Mouse (Mus musculus) limb, embryonic 12.5 days (tissue): ENCODE data around the gene Peli2. TPM values are rescaled to one million over a fixed set of nuclear protein-coding genes. Genes with fewer than 3 reads are reported as not detected.

Experiments
- ATAC-seq: fragments of 200-750 bp; cut with Nextera tagmentation; 2 replicates; pipeline ENCODE4 v1.8.0; 2017; ENCODE audit warnings: low read depth, moderate TSS enrichment; ENCODE audit not compliant: insufficient number of reproducible peaks, insufficient read depth, low FRiP score, low TSS enrichment
- H3K27ac ChIP-seq: fragments of 300-500 bp; sonication (generic); 2 replicates; pipeline ENCODE4 v1.5.1; 2016; ENCODE audit warnings: mild to moderate bottlenecking, moderate library complexity
- H3K27me3 ChIP-seq: fragments of 300-500 bp; sonication (generic); 2 replicates; pipeline ENCODE4 v1.6.1; 2016; ENCODE audit warnings: mild to moderate bottlenecking, moderate library complexity
- H3K36me3 ChIP-seq: fragments of 300-500 bp; sonication (generic); 2 replicates; pipeline ENCODE4 v1.6.1; 2016; ENCODE audit warnings: mild to moderate bottlenecking, moderate library complexity
- H3K4me1 ChIP-seq: fragments of 300-500 bp; sonication (generic); replicated peaks from 2 replicates; pipeline ENCODE4 v1.6.1; 2016
- H3K4me2 ChIP-seq: fragments of 300-500 bp; sonication (generic); 2 replicates; pipeline ENCODE4 v1.6.1; 2016; ENCODE audit warnings: mild to moderate bottlenecking, moderate library complexity
- H3K4me3 ChIP-seq: fragments of 300-500 bp; sonication (generic); replicated peaks from 2 replicates; pipeline ENCODE4 v1.5.1; 2016; ENCODE audit warnings: mild to moderate bottlenecking
- H3K9ac ChIP-seq: fragments of 300-500 bp; sonication (generic); replicated peaks from 2 replicates; pipeline ENCODE4 v1.6.1; 2016; ENCODE audit warnings: mild to moderate bottlenecking, moderate library complexity
- H3K9me3 ChIP-seq: fragments of 300-500 bp; sonication (generic); 2 replicates; pipeline ENCODE4 v1.6.1; 2016; ENCODE audit warnings: mild to moderate bottlenecking, moderate library complexity
- WGBS: fragments of 180-500 bp; shearing (Covaris S2); methylation state at CpG from one replicate; pipeline ENCODE4 v1.1.7; 2016; 5-methylcytosine and 5-hydroxymethylcytosine counted together
- polyA plus RNA-seq: library from polyadenylated mRNA; unstranded; fragments of >200 nt; fragmentation: Nextera tagmentation; extraction: Ambion mirVana; gene quantifications from 2 replicates; pipeline ENCODE4 v1.2.1, GENCODE M21; 2016

The Peli2 gene
- polyA plus RNA-seq, 1 experiment from 2014 or later, result 12.3 TPM

- H3K4me2 ChIP-seq, result no peak overlapping the region
- H3K27me3 ChIP-seq, result no peaks in the 10 kb centered on the region
- H3K9me3 ChIP-seq, result no peaks in the 10 kb centered on the region
- H3K4me3 ChIP-seq, result no peak overlapping the region
- peaks cover 26% of the 10 kb centered on the region for H3K4me1 ChIP-seq
- no peak overlapping the region for H3K27ac ChIP-seq
- ATAC-seq, result no peak
- H3K9ac ChIP-seq, result no peak overlapping the region
- 86% methylated on average over 5 of the region's 5 CpGs for WGBS
- no peaks in the 10 kb centered on the region for H3K36me3 ChIP-seq
Observed at GRCm38 (mm10) chr14:48153865-48154511, 33.4 kb downstream of the Peli2 start.

GRCm38 (mm10) chr14:48154641-48155040 is 34.0 kb downstream of the Peli2 start:
- 64% methylated on average over 8 of the region's 8 CpGs for WGBS
- no peak overlapping the region for H3K4me2 ChIP-seq

GRCm38 (mm10) chr14:48155153-48155552 is 34.5 kb downstream of the Peli2 start:
- Histone ChIP-seq H3K4me1 (peaks cover 26% of the 10 kb centered on the region), H3K4me2 (no peak overlapping the region; the same call in 1 of the 2 replicates), H3K4me3 (no peak overlapping the region), H3K27me3 (no peaks in the 10 kb centered on the region), H3K9me3 (no peaks in the 10 kb centered on the region), H3K27ac (no peak overlapping the region), H3K36me3 (peaks cover 3% of the 10 kb centered on the region; the same call in 1 of the 2 replicates), H3K9ac (0 out of 2 replicates have a peak overlapping the region, but pooled peaks have one; percentile 12)
- ATAC-seq, result no peak
- 60% methylated on average over 13 of the region's 13 CpGs for WGBS

More at GRCm38 (mm10) chr14:48154641-48155040, 34.0 kb downstream of the Peli2 start:
- Histone ChIP-seq H3K4me1 (peaks cover 26% of the 10 kb centered on the region), H3K9me3 (no peaks in the 10 kb centered on the region), H3K4me3 (no peak overlapping the region), H3K27ac (no peak overlapping the region), H3K9ac (no peak overlapping the region), H3K36me3 (no peaks in the 10 kb centered on the region), H3K27me3 (no peaks in the 10 kb centered on the region)
- no peak for ATAC-seq

DNA sequence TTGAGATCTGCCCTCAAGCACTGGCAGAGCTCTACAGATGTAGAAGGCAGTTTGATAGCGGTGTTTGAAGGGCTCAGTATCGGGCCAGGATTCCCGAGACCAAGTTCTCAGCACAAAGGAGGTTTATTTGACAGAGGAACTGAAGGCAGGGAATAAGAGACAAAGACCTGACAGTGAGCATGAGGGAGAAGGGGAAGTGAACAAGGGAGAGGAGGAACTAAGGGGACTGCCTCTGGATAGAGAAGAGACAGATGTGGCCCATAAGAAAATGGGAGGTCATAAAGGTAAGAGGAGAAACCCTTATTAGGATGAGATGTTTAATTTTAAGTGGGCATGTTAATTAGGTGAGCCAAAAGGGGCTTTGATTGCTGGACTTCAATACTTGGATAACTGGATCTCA is 36.5 kb downstream of the Peli2 start:
- 73% methylated on average over 3 of the region's 3 CpGs for WGBS
- Histone ChIP-seq H3K36me3 (peaks cover 4% of the 10 kb centered on the region; the same call in 1 of the 2 replicates), H3K4me2 (no peak overlapping the region), H3K9ac (no peak overlapping the region), H3K9me3 (no peaks in the 10 kb centered on the region), H3K27ac (no peak overlapping the region), H3K27me3 (no peaks in the 10 kb centered on the region), H3K4me3 (no peak overlapping the region), H3K4me1 (peaks cover 15% of the 10 kb centered on the region)
- ATAC-seq, result no peak

GRCm38 (mm10) chr14:48157835-48158234 is 37.2 kb downstream of the Peli2 start:
- Histone ChIP-seq H3K4me3 (no peak overlapping the region), H3K36me3 (peaks cover 4% of the 10 kb centered on the region; the same call in 1 of the 2 replicates), H3K9ac (no peak overlapping the region), H3K27me3 (no peaks in the 10 kb centered on the region), H3K4me1 (peaks cover 18% of the 10 kb centered on the region), H3K4me2 (no peak overlapping the region), H3K27ac (no peak overlapping the region), H3K9me3 (no peaks in the 10 kb centered on the region)
- ATAC-seq, result no peak
- 87% methylated on average over 8 of the region's 8 CpGs for WGBS

DNA sequence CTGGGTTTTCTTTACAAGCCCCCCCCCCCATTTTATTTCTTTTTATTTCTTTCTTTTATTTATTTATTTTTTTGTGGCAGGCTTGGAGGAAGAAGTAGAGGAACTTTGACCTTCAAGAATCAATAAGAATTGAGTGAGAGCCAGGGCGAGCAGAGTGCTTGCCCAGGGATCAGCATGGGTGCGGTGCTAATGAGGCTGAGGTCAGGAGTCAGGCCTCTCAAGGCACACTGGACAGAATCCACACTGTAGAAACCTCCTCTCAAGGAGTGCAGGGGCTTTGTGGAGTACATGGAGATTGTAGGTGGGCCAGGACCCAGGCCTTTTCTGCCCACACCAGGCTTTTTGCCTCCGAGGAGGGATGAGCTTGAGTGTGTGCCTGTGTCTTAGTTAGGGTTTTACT is 38.8 kb downstream of the Peli2 start:
- H3K36me3 ChIP-seq, result peaks cover 4% of the 10 kb centered on the region; the same call in 1 of the 2 replicates
- peaks cover 30% of the 10 kb centered on the region for H3K4me1 ChIP-seq
- no peak overlapping the region for H3K27ac ChIP-seq
- H3K27me3 ChIP-seq, result no peaks in the 10 kb centered on the region
- H3K9me3 ChIP-seq, result no peaks in the 10 kb centered on the region
- no peak overlapping the region for H3K9ac ChIP-seq
- no peak for ATAC-seq
- H3K4me2 ChIP-seq, result no peak overlapping the region
- no peak overlapping the region for H3K4me3 ChIP-seq
- 58% methylated on average over 3 of the region's 3 CpGs for WGBS

DNA sequence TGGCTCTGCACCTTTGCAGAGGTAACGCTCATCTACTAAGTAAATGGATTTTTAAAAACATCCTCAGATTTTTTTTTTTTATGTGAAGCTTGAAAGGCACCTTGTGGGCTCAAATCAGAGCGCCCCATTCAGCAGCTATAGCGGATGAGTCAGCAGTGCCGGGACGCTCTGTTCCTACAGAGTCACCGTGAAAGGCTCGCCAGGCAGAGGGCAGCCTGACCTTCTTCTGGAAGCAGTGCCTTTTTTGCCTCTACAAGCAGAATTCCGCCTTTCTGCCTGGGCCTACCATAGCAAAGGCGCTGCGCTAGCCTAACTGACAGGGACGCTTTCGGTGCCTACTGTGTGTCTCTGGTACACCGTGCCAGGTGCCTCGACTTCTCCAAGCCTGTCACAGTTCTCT is 41.8 kb downstream of the Peli2 start:
- no peak for ATAC-seq
- Histone ChIP-seq H3K4me1 (peaks cover 33% of the 10 kb centered on the region), H3K27me3 (no peaks in the 10 kb centered on the region), H3K4me2 (no peak overlapping the region), H3K36me3 (peaks cover 4% of the 10 kb centered on the region; the same call in 1 of the 2 replicates), H3K9ac (no peak overlapping the region), H3K9me3 (no peaks in the 10 kb centered on the region), H3K4me3 (no peak overlapping the region), H3K27ac (no peak overlapping the region)
- WGBS, result 91% methylated on average over 14 of the region's 14 CpGs

DNA sequence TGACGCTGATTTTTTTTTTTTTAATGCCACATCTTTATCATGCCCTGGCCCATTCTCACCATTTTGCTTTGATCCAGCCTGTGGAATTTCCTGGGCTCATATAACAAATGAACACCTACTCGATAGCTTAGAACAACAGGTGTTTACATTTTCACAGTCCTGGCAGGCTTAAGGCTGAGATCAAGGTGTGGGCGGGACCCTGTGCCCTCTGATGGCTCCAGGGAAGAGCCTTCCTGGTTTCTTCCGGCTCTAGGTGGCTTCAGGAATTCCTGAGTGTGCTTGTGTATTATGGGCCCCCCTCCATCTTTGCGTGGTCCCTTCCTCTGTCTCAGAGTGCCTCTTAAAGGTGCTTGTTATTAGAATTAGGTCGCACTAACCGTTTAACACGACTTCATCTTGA is 44.3 kb downstream of the Peli2 start:
- Histone ChIP-seq H3K9ac (no peak overlapping the region), H3K27ac (no peak overlapping the region), H3K4me1 (peaks cover 40% of the 10 kb centered on the region), H3K4me3 (no peak overlapping the region), H3K4me2 (no peak overlapping the region), H3K27me3 (no peaks in the 10 kb centered on the region), H3K36me3 (peaks cover 13% of the 10 kb centered on the region; the same call in 1 of the 2 replicates), H3K9me3 (no peaks in the 10 kb centered on the region)
- WGBS, result 33% methylated on average over 8 of the region's 8 CpGs
- no peak for ATAC-seq

DNA sequence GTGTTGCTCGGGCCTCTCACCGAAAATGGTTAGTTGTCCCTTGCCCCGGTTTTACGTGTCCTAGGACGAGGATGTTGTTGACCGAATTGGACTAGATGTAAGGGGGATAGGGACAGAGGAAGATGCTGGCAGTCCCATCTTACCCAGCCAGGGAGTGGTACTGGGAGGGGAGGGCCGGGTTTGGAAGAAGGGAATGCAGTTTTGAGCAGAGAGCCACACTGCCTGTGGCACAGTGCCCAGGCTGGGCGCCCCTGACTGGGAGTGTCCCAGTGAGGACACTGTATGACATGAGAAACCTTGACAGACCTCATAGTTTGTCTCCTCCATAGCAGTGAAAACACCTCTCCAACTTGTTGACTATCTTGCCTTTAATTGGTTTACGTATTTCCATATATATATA is 45.8 kb downstream of the Peli2 start:
- H3K9me3 ChIP-seq, result no peaks in the 10 kb centered on the region
- H3K4me3 ChIP-seq, result no peak overlapping the region
- no peak overlapping the region for H3K9ac ChIP-seq
- WGBS, result 92% methylated on average over 9 of the region's 9 CpGs
- H3K27me3 ChIP-seq, result no peaks in the 10 kb centered on the region
- no peak overlapping the region for H3K4me2 ChIP-seq
- H3K4me1 ChIP-seq, result peaks cover 44% of the 10 kb centered on the region
- no peak for ATAC-seq
- H3K36me3 ChIP-seq, result peaks cover 12% of the 10 kb centered on the region; the same call in 1 of the 2 replicates
- H3K27ac ChIP-seq, result no peak overlapping the region

GRCm38 (mm10) chr14:48167020-48167419 is 46.4 kb downstream of the Peli2 start:
- no peak overlapping the region for H3K4me2 ChIP-seq
- peaks cover 47% of the 10 kb centered on the region for H3K4me1 ChIP-seq
- H3K27ac ChIP-seq, result no peak overlapping the region
- no peak overlapping the region for H3K4me3 ChIP-seq
- H3K36me3 ChIP-seq, result peaks cover 12% of the 10 kb centered on the region; the same call in 1 of the 2 replicates
- H3K9me3 ChIP-seq, result no peaks in the 10 kb centered on the region
- no peak for ATAC-seq
- H3K27me3 ChIP-seq, result no peaks in the 10 kb centered on the region
- no peak overlapping the region for H3K9ac ChIP-seq
- 56% methylated on average over 3 of the region's 3 CpGs for WGBS

DNA sequence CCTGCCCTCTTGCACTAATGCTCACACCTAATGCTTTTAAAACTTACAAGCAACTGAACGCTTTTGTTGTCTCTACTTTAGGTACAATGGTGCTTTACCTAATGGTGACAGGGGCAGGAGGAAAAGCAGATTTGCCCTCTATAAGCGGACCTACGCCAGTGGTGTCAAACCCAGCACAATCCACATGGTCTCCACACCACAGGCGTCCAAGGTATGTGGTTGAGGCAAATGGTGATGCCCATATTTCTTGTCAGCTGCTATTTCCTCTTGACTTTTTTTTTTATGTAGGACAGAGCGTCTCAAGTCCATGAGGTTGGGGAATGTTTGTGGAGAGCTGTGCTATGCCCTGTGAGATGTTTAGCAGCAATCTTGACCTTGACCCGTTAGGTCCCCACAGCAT is 47.5 kb downstream of the Peli2 start:
- no peak overlapping the region for H3K4me2 ChIP-seq
- no peak overlapping the region for H3K4me3 ChIP-seq
- H3K9me3 ChIP-seq, result no peaks in the 10 kb centered on the region
- H3K27ac ChIP-seq, result no peak overlapping the region
- H3K27me3 ChIP-seq, result no peaks in the 10 kb centered on the region
- no peak for ATAC-seq
- no peak overlapping the region for H3K9ac ChIP-seq
- 63% methylated on average over 6 of the region's 6 CpGs for WGBS
- peaks cover 45% of the 10 kb centered on the region for H3K4me1 ChIP-seq
- peaks cover 12% of the 10 kb centered on the region; the same call in 1 of the 2 replicates for H3K36me3 ChIP-seq

DNA sequence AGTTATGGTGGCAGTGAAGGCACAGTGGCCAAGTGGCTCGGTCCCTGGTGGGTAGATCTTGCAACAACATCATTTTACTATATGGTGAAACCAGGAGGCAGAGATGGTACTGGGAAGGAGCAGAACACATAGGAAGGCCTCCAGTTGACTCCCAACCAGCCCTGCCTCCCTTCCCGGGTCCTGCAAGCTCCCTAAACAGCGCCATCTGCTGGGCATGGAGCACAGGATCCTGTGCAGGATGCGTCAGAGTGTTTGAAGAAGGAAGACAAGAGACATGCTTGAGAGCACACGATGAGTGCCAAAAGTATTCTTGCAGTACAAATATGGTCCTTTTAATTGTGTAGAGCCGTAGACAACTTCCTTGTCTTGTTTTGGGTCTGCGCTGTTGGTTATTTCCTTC is 49.3 kb downstream of the Peli2 start:
- WGBS, result 62% methylated on average over 7 of the region's 7 CpGs
- peaks cover 12% of the 10 kb centered on the region; the same call in 1 of the 2 replicates for H3K36me3 ChIP-seq
- H3K4me1 ChIP-seq, result peaks cover 29% of the 10 kb centered on the region
- no peaks in the 10 kb centered on the region for H3K9me3 ChIP-seq
- ATAC-seq, result no peak
- no peak overlapping the region for H3K27ac ChIP-seq
- no peak overlapping the region for H3K9ac ChIP-seq
- no peaks in the 10 kb centered on the region for H3K27me3 ChIP-seq
- no peak overlapping the region for H3K4me3 ChIP-seq
- H3K4me2 ChIP-seq, result no peak overlapping the region
